ENCODE assay signal across 9 mouse cellular contexts in the genomic region with DNA sequence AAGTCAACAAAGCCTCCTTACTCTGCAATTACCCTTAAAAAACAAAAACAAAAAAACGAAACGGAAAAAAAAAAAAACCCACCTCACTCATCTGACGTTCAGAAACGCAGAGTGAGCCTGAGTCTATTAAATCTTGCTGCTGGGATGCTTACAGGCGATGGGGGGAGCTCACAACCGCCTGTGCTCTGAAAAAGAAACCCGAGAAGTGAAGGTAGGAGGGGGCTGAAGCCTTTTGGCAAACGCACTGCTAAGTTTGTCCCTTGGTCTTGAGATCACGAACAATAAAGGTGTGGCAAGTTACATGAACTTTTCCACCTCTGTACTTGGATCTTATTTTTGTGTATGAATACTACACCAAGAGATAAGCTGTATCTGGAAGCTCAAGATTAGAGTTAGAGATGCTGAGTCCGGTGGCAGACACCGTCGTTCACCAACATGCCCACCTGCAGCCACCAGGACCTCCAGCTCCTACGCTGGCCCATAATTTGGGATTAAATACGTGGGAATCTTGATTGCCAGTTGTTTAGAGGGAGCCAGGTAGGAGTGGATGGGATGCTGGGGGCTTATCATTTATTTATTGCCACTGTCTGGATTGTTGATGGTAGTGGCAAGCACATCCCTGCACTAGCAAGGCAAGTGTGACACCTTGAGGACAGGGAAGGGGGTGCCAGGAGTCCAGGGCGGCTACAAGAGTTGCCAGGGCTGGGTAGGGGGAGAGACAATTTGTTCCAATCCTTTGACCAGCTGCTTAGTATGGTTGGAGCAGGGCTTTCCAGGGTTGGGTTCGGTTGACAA. TPM values are rescaled to one million over a fixed set of nuclear protein-coding genes. Genes with fewer than 3 reads are reported as not detected.
DNase-seq lines count a peak whose midpoint lies in the region; ATAC-seq and TF ChIP-seq lines count a peak whose summit lies in the region.
"Had no signal": no experiment of that assay in that cellular context is flagged by ENCODE, and none has a peak within 500 bp of the region (broad histone marks: within the 10 kb centered on the region; RNA-seq: fewer than 3 reads in every experiment).

No protein-coding gene starts in this region.

- peak overlapping the region; percentile 79 for H3K4me2 ChIP-seq in kidney, postnatal 0 days (ENCODE audit: low read length)
- H3K4me2 ChIP-seq in heart, embryonic 15.5 days, result peak overlapping the region; percentile 75

- peak; percentile 80 for DNase-seq in kidney, postnatal 0 days (ENCODE audit: low spot score)
- DNase-seq in kidney, adult 9 months, result no peak
- DNase-seq in embryo, embryonic 11.5 days (ENCODE audit: low read depth, low spot score), result peak; percentile 27
- peak; percentile 51 to 59 for DNase-seq in left cerebral cortex, postnatal 36 days (ENCODE audit: low spot score in 2 of 2)
- DNase-seq in thymus, postnatal 14 days, result no peak
- no peak for DNase-seq in c-Kit-positive CD71-positive TER-119-positive erythroid progenitor cells, embryonic 14.5 days (ENCODE audit: low spot score)

- TF ChIP-seq POLR2A in olfactory bulb, adult 2 months (IDR thresholded peaks at IDR 0.05; ENCODE audit: insufficient read depth, low read depth, low read length), result no peak

- no peak overlapping the region for H3K27ac ChIP-seq in kidney, postnatal 0 days
- no peak overlapping the region for H3K27ac ChIP-seq in heart, embryonic 15.5 days
- peak overlapping the region; percentile 43 for H3K27ac ChIP-seq in olfactory bulb, adult 2 months (ENCODE audit: insufficient read depth, low read depth, low read length)
- H3K27ac ChIP-seq: macrophage had no signal

- WGBS in kidney, postnatal 0 days, result 4% methylated on average over 16 of the region's 16 CpGs
- 4% methylated on average over 16 of the region's 16 CpGs for WGBS in heart, embryonic 15.5 days
- 4% methylated on average over 16 of the region's 16 CpGs for WGBS in olfactory bulb, adult 2 months

- no peaks in the 10 kb centered on the region for H3K9me3 ChIP-seq in kidney, postnatal 0 days (replicated peaks; ENCODE audit: low read length)
- no peaks in the 10 kb centered on the region for H3K9me3 ChIP-seq in heart, embryonic 15.5 days (replicated peaks)

- H3K9ac ChIP-seq in kidney, postnatal 0 days (ENCODE audit: low read depth, low read length), result no peak overlapping the region
- H3K9ac ChIP-seq in heart, embryonic 15.5 days, result no peak overlapping the region

- TF ChIP-seq CTCF in kidney, postnatal 0 days (IDR thresholded peaks at IDR 0.05; ENCODE audit: low read depth), result peak; percentile 70
- TF ChIP-seq CTCF in olfactory bulb, adult 2 months (IDR thresholded peaks at IDR 0.05; ENCODE audit: insufficient read depth, low read depth, low read length), result peak; percentile 61; the same call in 1 of the 2 replicates

- peaks cover 13% of the 10 kb centered on the region for H3K27me3 ChIP-seq in kidney, postnatal 0 days (ENCODE audit: insufficient read depth, low read length)
- peaks cover 41% of the 10 kb centered on the region for H3K27me3 ChIP-seq in heart, embryonic 15.5 days

- intact Hi-C loops in left cerebral cortex, postnatal 36 days (cut with DNase I), result loop anchor here (1.0 to 10.0 kb wide), 5 partner anchors 57 to 630 kb away; a partner anchor contains a TSS

- peaks cover 19% of the 10 kb centered on the region for H3K4me1 ChIP-seq in kidney, postnatal 0 days (replicated peaks; ENCODE audit: insufficient read depth, low read length)
- H3K4me1 ChIP-seq in heart, embryonic 15.5 days (replicated peaks), result peaks cover 20% of the 10 kb centered on the region
- peaks cover 2% of the 10 kb centered on the region; the same call in 1 of the 2 replicates for H3K4me1 ChIP-seq in olfactory bulb, adult 2 months (ENCODE audit: control insufficient read depth, insufficient read depth, low read length)

- peak; percentile 88 for ATAC-seq in kidney, postnatal 0 days (replicated peaks; ENCODE audit: low FRiP score, low read depth)
- ATAC-seq in heart, embryonic 15.5 days (replicated peaks; ENCODE audit: insufficient number of reproducible peaks, insufficient read depth, low FRiP score, low read depth), result peak; percentile 53; the same call in 1 of the 2 replicates

- no peaks in the 10 kb centered on the region for H3K36me3 ChIP-seq in kidney, postnatal 0 days (ENCODE audit: insufficient read depth, low read length)
- H3K36me3 ChIP-seq in heart, embryonic 15.5 days, result no peaks in the 10 kb centered on the region

- 0 out of 2 replicates have a peak overlapping the region, but pooled peaks have one; percentile 41 for H3K4me3 ChIP-seq in kidney, postnatal 0 days (replicated peaks; ENCODE audit: low read depth, low read length)
- H3K4me3 ChIP-seq in heart, embryonic 15.5 days, result peak overlapping the region; percentile 47
- peak overlapping the region; percentile 92 for H3K4me3 ChIP-seq in olfactory bulb, adult 2 months (ENCODE audit: insufficient read depth, low read depth, low read length)

RNA-seq across cellular contexts. Expression of a gene that starts 0.8 kb away (rescaled TPM):
- polyA plus RNA-seq in kidney, postnatal 0 days (2015; fragmentation: Nextera tagmentation; extraction: Ambion mirVana), result 0.63 and 0.64 TPM in 2 replicates
- 0.20 and 0.21 TPM in 2 replicates for polyA plus RNA-seq in heart, embryonic 15.5 days (2015; fragmentation: Nextera tagmentation; extraction: Ambion mirVana)
- total RNA-seq in left cerebral cortex, postnatal 36 days (2021), result 10 to 100 TPM; 16.4 to 20.5 TPM
- polyA plus RNA-seq in olfactory bulb, adult 2 months (2012; ENCODE audit: insufficient read depth, insufficient read length, low replicate concordance, missing spikeins), result not detected in 2 replicates
- polyA plus RNA-seq: macrophage had no signal

Comparison
In these comparisons a context has a peak if more than half of its experiments do, and no peak if none do; other contexts are left out.
1. DNase-seq: peak in kidney, postnatal 0 days (single experiment), embryo, embryonic 11.5 days (single experiment) and left cerebral cortex, postnatal 36 days (2 of 2); none in kidney, adult 9 months (single experiment), thymus, postnatal 14 days (single experiment) and c-Kit-positive CD71-positive TER-119-positive erythroid progenitor cells, embryonic 14.5 days (single experiment).
2. H3K4me3 ChIP-seq: peak in every context shown above with its lines; median percentile 92 in olfactory bulb, adult 2 months; 47 in heart, embryonic 15.5 days; 41 in kidney, postnatal 0 days.